Mouse (Mus musculus) embryonic fibroblast, embryonic 13.5 days (primary cell): Measurements from ENCODE around the gene Galnt4.

Experiments
- CTCF ChIP-seq: IDR thresholded peaks from 2 replicates; pipeline ENCODE4 v1.5.1; 2011; ENCODE audit warnings: mild to moderate bottlenecking, control low read depth, low read length, moderate library complexity, borderline replicate concordance; ENCODE audit not compliant: insufficient read depth
- POLR2A ChIP-seq: IDR thresholded peaks from 2 replicates; pipeline ENCODE4 v1.6.1; 2011; ENCODE audit warnings: low read depth, mild to moderate bottlenecking, control low read depth, low read length, moderate library complexity

DNA sequence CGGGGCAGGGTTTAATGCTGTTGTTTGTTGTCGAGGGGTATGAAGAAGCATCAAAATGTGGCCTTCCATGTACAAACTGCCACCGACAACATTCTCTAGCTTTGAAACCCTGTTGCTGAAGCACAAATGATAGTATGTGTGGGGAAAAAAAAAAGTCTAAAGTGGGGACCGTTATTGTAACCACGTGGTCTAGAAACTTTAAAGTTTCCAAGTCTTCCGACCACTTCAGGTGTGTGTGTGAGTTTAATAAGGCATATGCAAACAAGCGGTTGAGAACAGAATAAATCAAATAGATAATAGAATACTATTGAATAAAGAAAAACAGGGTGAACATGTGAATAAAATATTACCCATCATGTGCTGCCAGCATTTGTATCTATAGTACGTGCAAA is 1.7 kb upstream of the Galnt4 start:
- TF ChIP-seq CTCF (no peak), POLR2A (no peak)
